In the genomic region with DNA sequence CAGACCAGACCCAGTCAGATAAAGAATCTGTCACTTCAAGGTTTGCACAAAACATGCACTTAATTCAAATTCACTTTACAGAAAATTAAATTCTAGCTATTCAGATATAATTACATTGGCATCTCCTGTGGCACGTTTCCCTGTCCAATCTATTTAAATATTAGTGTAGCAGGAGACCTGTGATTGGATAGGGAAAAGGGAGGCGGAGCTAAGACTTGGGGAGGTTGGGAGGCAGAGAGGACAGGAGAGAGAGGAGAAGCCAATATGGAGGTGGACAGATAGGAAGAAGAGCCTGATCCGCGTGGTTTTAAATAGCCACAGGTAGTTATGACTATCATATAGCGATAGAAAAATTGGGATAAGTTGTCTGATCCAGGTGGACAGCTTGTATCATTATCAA, we compare ENCODE assay signal across 20 mouse cellular contexts.
"Had no signal": no experiment of that assay in that cellular context is flagged by ENCODE, and none has a peak within 500 bp of the region (broad histone marks: within the 10 kb centered on the region; RNA-seq: fewer than 3 reads in every experiment).

No protein-coding gene starts in this region.

- ATAC-seq: inflammation-experienced regulatory T-cells, adult 6 months; intestine, embryonic 16.5 days; midbrain, embryonic 15.5 days had no signal

- H3K4me1 ChIP-seq: lung, embryonic 15.5 days; stomach, embryonic 15.5 days had no signal

- H3K36me3 ChIP-seq: limb, embryonic 13.5 days; lung, embryonic 15.5 days; midbrain, embryonic 12.5 days; midbrain, embryonic 15.5 days; neural tube, embryonic 12.5 days; neural tube, embryonic 15.5 days; stomach, embryonic 15.5 days had no signal

- H3K27me3 ChIP-seq: limb, embryonic 13.5 days; lung, embryonic 15.5 days; midbrain, embryonic 12.5 days; midbrain, embryonic 15.5 days; neural tube, embryonic 12.5 days; neural tube, embryonic 15.5 days; stomach, embryonic 15.5 days had no signal

- H3K4me2 ChIP-seq: limb, embryonic 13.5 days; lung, embryonic 15.5 days; midbrain, embryonic 12.5 days; midbrain, embryonic 15.5 days; neural tube, embryonic 12.5 days; neural tube, embryonic 15.5 days; stomach, embryonic 15.5 days had no signal

- DNase-seq: kidney, adult 18-20 months; kidney, adult 9 months; kidney, postnatal 14 days; kidney, postnatal 4 days; left cerebral cortex, postnatal 4 days; lung, postnatal 10 days; lung, postnatal 36 days; right cerebral cortex, adult 18-20 months; right cerebral cortex, postnatal 14 days; right cerebral cortex, postnatal 4 days; thymus, postnatal 25 days had no signal

- H3K27ac ChIP-seq: limb, embryonic 13.5 days; lung, embryonic 15.5 days; midbrain, embryonic 12.5 days; midbrain, embryonic 15.5 days; neural tube, embryonic 12.5 days; neural tube, embryonic 15.5 days; stomach, embryonic 15.5 days had no signal

- H3K4me3 ChIP-seq: limb, embryonic 13.5 days; lung, embryonic 15.5 days; midbrain, embryonic 12.5 days; midbrain, embryonic 15.5 days; neural tube, embryonic 12.5 days; neural tube, embryonic 15.5 days; stomach, embryonic 15.5 days had no signal

- H3K9ac ChIP-seq: limb, embryonic 13.5 days; lung, embryonic 15.5 days; midbrain, embryonic 12.5 days; midbrain, embryonic 15.5 days; neural tube, embryonic 12.5 days; neural tube, embryonic 15.5 days; stomach, embryonic 15.5 days had no signal

- H3K9me3 ChIP-seq: limb, embryonic 13.5 days; lung, embryonic 15.5 days; midbrain, embryonic 12.5 days; midbrain, embryonic 15.5 days; neural tube, embryonic 12.5 days; neural tube, embryonic 15.5 days; stomach, embryonic 15.5 days had no signal
